Mouse (Mus musculus) thymus, postnatal 25 days (tissue): ENCODE measurements around the gene Fbxl4.

Experiments
- DNase-seq: peaks from one replicate; pipeline ENCODE4 v3.0.0; 2022

Fbxl4 gene

GRCm38 (mm10) chr4:22477711-22478230 is 120.4 kb downstream of the Fbxl4 start:
- no peak for DNase-seq

GRCm38 (mm10) chr4:22478488-22479367 is 121.4 kb downstream of the Fbxl4 start:
- DNase-seq = no peak

- DNase-seq = no peak
Measured at GRCm38 (mm10) chr4:22479368-22480090, 122.2 kb downstream of the Fbxl4 start.

GRCm38 (mm10) chr4:22480091-22480857 is 122.9 kb downstream of the Fbxl4 start:
- no peak for DNase-seq

- DNase-seq = no peak
Measured at GRCm38 (mm10) chr4:22480858-22481205, 123.5 kb downstream of the Fbxl4 start.

GRCm38 (mm10) chr4:22482118-22482517 is 124.8 kb downstream of the Fbxl4 start:
- no peak for DNase-seq

GRCm38 (mm10) chr4:22482756-22483280 is 125.5 kb downstream of the Fbxl4 start:
- DNase-seq = no peak

GRCm38 (mm10) chr4:22483548-22483947 is 126.2 kb downstream of the Fbxl4 start:
- no peak for DNase-seq
